Mouse (Mus musculus): ENCODE measurements around the gene Gm17581. TPM values are rescaled to one million over a fixed set of nuclear protein-coding genes. Genes with fewer than 3 reads are reported as not detected.

Gm17581 gene
- total and polyA plus RNA-seq, 2 experiments from 2014 or later = not detected

- H3K36me3 ChIP-seq (ENCODE audit: insufficient read depth) = no peaks in the 10 kb centered on the region
- 6% methylated on average over 1 of the region's 1 CpGs for WGBS
- H3K4me1 ChIP-seq (ENCODE audit: insufficient read depth) = no peaks in the 10 kb centered on the region
- H3K27me3 ChIP-seq (ENCODE audit: insufficient read depth, low read length) = no peaks in the 10 kb centered on the region
- DNase-seq (peak; percentile 24), ATAC-seq (no peak)
- no peak overlapping the region for H3K4me3 ChIP-seq (ENCODE audit: low read depth, low read length)
- no peak overlapping the region for H3K27ac ChIP-seq (ENCODE audit: low read depth, low read length)
- H3K4me2 ChIP-seq (ENCODE audit: low read depth) = no peak overlapping the region
- TF ChIP-seq CTCF (IDR thresholded peaks at IDR 0.05; ENCODE audit: low read depth) = peak; percentile 52
- no peaks in the 10 kb centered on the region for H3K9me3 ChIP-seq (ENCODE audit: low read length)
- H3K9ac ChIP-seq = no peak overlapping the region
Observed at GRCm38 (mm10) chr2:155755746-155756145, 20.1 kb upstream of the Gm17581 start.

- no peak for ATAC-seq
- Histone ChIP-seq H3K36me3 (ENCODE audit: insufficient read depth) (no peaks in the 10 kb centered on the region), H3K4me2 (ENCODE audit: low read depth) (peak within 1 kb of the TSS; percentile 45), H3K4me3 (ENCODE audit: low read depth, low read length) (peak within 1 kb of the TSS; percentile 25), H3K4me1 (ENCODE audit: insufficient read depth) (no peaks in the 10 kb centered on the region), H3K9me3 (ENCODE audit: low read length) (no peaks in the 10 kb centered on the region), H3K27ac (ENCODE audit: low read depth, low read length) (no peak within 1 kb of the TSS), H3K9ac (peak within 1 kb of the TSS; percentile 33; the same call in 1 of the 2 replicates), H3K27me3 (ENCODE audit: insufficient read depth, low read length) (no peaks in the 10 kb centered on the region)
- 5% methylated on average over 24 of the region's 25 CpGs for WGBS
- DNase-seq = no peak
- TF ChIP-seq CTCF (IDR thresholded peaks at IDR 0.05; ENCODE audit: low read depth) = no peak
Observed at GRCm38 (mm10) chr2:155751014-155751786, 15.5 kb upstream of the Gm17581 start, which contains the start of gene Procr. Procr (plus strand) TSS chr2:155751117.

GRCm38 (mm10) chr2:155749394-155749793 is 13.7 kb upstream of the Gm17581 start:
- Histone ChIP-seq H3K4me3 (ENCODE audit: low read depth, low read length) (no peak overlapping the region), H3K4me2 (ENCODE audit: low read depth) (no peak overlapping the region), H3K27ac (ENCODE audit: low read depth, low read length) (no peak overlapping the region), H3K9ac (no peak overlapping the region), H3K27me3 (ENCODE audit: insufficient read depth, low read length) (no peaks in the 10 kb centered on the region), H3K9me3 (ENCODE audit: low read length) (no peaks in the 10 kb centered on the region), H3K4me1 (ENCODE audit: insufficient read depth) (no peaks in the 10 kb centered on the region), H3K36me3 (ENCODE audit: insufficient read depth) (no peaks in the 10 kb centered on the region)
- no peak for TF ChIP-seq CTCF (IDR thresholded peaks at IDR 0.05; ENCODE audit: low read depth)
- WGBS = 88% methylated on average over 4 of the region's 4 CpGs
- DNase-seq (no peak), ATAC-seq (no peak)

- 64% methylated on average over 3 of the region's 3 CpGs for WGBS
- DNase-seq = no peak
Observed at GRCm38 (mm10) chr2:155745487-155745886, 9.8 kb upstream of the Gm17581 start.

GRCm38 (mm10) chr2:155743351-155743750 is 7.7 kb upstream of the Gm17581 start:
- Histone ChIP-seq H3K9me3 (ENCODE audit: low read length) (no peaks in the 10 kb centered on the region), H3K36me3 (ENCODE audit: insufficient read depth) (no peaks in the 10 kb centered on the region), H3K4me3 (ENCODE audit: low read depth, low read length) (no peak overlapping the region), H3K27ac (ENCODE audit: low read depth, low read length) (no peak overlapping the region), H3K27me3 (ENCODE audit: insufficient read depth, low read length) (no peaks in the 10 kb centered on the region), H3K4me2 (ENCODE audit: low read depth) (no peak overlapping the region), H3K9ac (no peak overlapping the region), H3K4me1 (ENCODE audit: insufficient read depth) (no peaks in the 10 kb centered on the region)
- no peak for TF ChIP-seq CTCF (IDR thresholded peaks at IDR 0.05; ENCODE audit: low read depth)
- ATAC-seq = no peak
- DNase-seq = no peak
- WGBS = 85% methylated on average over 9 of the region's 9 CpGs

More at GRCm38 (mm10) chr2:155745487-155745886, 9.8 kb upstream of the Gm17581 start:
- Histone ChIP-seq H3K36me3 (ENCODE audit: insufficient read depth) (no peaks in the 10 kb centered on the region), H3K27me3 (ENCODE audit: insufficient read depth, low read length) (no peaks in the 10 kb centered on the region), H3K9me3 (ENCODE audit: low read length) (no peaks in the 10 kb centered on the region), H3K9ac (no peak overlapping the region), H3K4me3 (ENCODE audit: low read depth, low read length) (no peak overlapping the region), H3K4me2 (ENCODE audit: low read depth) (no peak overlapping the region), H3K4me1 (ENCODE audit: insufficient read depth) (no peaks in the 10 kb centered on the region), H3K27ac (ENCODE audit: low read depth, low read length) (no peak overlapping the region)
- TF ChIP-seq CTCF (IDR thresholded peaks at IDR 0.05; ENCODE audit: low read depth) = no peak
- ATAC-seq = no peak

- Histone ChIP-seq H3K27me3 (ENCODE audit: insufficient read depth, low read length) (no peaks in the 10 kb centered on the region), H3K4me3 (ENCODE audit: low read depth, low read length) (no peak overlapping the region), H3K9me3 (ENCODE audit: low read length) (no peaks in the 10 kb centered on the region), H3K4me2 (ENCODE audit: low read depth) (no peak overlapping the region), H3K36me3 (ENCODE audit: insufficient read depth) (no peaks in the 10 kb centered on the region), H3K4me1 (ENCODE audit: insufficient read depth) (no peaks in the 10 kb centered on the region), H3K27ac (ENCODE audit: low read depth, low read length) (no peak overlapping the region), H3K9ac (no peak overlapping the region)
- TF ChIP-seq CTCF (IDR thresholded peaks at IDR 0.05; ENCODE audit: low read depth) = no peak
- DNase-seq (no peak), ATAC-seq (no peak)
- WGBS = 66% methylated on average over 12 of the region's 12 CpGs
Observed at GRCm38 (mm10) chr2:155742931-155743337, 7.3 kb upstream of the Gm17581 start.

GRCm38 (mm10) chr2:155742211-155742610 is 6.5 kb upstream of the Gm17581 start:
- 80% methylated on average over 11 of the region's 11 CpGs for WGBS
- Histone ChIP-seq H3K36me3 (ENCODE audit: insufficient read depth) (no peaks in the 10 kb centered on the region), H3K9me3 (ENCODE audit: low read length) (no peaks in the 10 kb centered on the region), H3K4me1 (ENCODE audit: insufficient read depth) (no peaks in the 10 kb centered on the region), H3K9ac (no peak overlapping the region), H3K4me3 (ENCODE audit: low read depth, low read length) (no peak overlapping the region), H3K4me2 (ENCODE audit: low read depth) (no peak overlapping the region), H3K27ac (ENCODE audit: low read depth, low read length) (no peak overlapping the region), H3K27me3 (ENCODE audit: insufficient read depth, low read length) (no peaks in the 10 kb centered on the region)
- TF ChIP-seq CTCF (IDR thresholded peaks at IDR 0.05; ENCODE audit: low read depth) = no peak
- ATAC-seq = no peak
- no peak for DNase-seq
